Mouse (Mus musculus) heart, adult 8-10 months (tissue): ENCODE data around the gene Isg15. TPM values are rescaled to one million over a fixed set of nuclear protein-coding genes. Genes with fewer than 3 reads are reported as not detected.
A peak's percentile ranks its signal among the peaks of the same experiment; 100 is the strongest.

Experiments used
- DNase-seq: peaks from one replicate; pipeline ENCODE4 v3.0.0; 2022; ENCODE audit warnings: low spot score
- total RNA-seq, 4 experiments: library from RNA; stranded (reverse); gene quantifications; 2 replicates each; pipeline ENCODE4 v1.2.4; 2022

Gene Isg15
- total RNA-seq, 4 experiments from 2014 or later = 1.7 to 2.8 (median 2.0) TPM

DNA sequence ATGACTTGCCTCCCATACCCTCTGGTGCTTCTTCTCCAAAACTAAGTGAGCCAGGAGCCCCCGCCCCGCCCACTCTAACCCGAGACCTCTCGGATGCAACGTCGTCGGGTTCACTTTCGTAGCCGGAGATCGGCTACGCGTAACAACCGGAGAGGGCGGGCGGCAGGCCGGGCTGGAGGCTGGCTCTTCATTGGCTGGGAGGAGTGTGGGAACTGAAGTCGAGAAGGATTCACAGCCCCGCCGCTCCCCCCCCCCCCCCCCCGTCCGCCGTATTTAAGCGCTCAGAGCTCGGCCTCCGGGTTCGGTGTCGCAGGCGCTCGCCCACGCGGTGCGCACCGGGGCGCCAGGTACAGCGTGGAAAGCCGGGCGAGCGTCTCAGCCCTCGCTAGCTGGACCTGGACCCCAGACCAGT lies 2.4 kb upstream of the Isg15 start, which contains the start of gene AW011738:
Gene AW011738 (plus strand): TSS at position 304 of the 412 bp plus-strand sequence.
- DNase-seq = peak; percentile 79

DNA sequence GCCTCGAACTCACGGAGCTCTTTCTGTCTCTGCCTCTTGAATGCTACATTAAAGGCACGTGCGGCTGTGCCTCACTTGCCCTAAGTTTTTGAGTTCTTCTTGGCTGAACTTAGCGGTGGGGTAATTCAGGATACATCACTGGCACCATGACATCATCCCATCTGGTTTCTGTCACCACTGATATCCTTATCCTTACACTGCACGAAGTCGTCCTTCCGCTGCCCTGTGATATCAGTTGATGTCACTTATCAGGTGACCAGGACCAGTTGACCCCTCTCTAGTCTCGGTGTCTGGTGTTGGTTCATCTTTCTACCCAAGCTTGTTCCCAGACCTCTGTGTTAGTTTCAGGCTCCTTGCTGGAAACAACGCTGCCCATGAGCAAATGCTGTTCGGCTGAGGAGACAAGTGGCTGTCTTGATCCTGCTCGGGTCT lies 1.9 kb upstream of the Isg15 start:
- no peak for DNase-seq

DNA sequence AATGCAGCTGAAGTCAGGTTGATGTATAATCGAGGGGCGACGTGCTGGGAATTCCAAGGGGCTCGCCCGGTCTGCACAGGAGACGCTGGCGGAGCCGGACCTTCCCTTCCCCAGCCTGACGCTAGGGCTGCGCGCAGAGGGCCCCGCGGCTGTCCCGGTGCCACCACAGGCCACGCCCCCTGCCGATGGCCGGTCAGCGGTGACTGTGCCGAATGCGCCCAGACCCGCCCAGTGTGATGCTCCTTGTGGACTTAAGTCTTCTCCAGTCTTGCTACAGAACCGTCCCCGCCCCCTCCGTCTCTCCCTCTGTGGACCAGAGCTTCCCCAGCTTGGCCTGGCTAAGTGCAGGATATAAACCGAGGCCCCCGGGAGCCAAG lies 2.8 kb downstream of the Isg15 start:
- peak; percentile 86 for DNase-seq

DNA sequence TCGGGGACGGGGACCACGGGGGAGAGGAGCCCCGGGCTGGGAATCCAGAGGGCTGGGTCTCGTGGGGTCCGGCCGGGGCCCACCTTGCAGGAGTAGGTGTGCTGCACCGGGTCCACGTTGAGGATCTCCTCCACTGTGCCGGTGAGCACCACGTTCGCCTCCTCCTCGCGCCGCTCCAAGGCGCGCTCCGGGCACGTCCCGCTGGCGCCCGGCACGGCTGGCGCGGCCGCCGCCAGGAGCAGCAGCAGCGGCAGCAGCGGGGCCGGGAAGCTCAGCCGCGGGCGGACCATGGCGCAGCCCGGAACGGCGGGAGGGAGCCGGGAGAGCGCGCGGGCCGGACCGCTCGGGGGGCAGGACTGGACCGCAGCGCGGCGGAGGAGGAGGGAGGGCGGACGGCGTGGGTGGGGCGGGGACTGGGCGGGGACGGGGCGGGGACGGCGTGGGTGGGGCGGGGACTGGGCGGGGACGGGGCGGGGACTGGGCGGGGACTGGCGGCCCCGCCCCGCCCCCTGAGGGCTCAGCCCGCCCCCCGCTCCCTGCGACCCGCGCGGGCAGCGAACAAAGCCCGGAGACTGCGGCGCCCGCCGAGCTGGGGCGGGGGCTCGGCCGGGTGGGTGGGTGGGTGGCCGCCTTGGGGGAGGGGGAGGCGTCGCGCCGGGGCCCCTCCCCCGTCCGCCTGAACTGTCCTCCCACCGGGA lies 3.3 kb downstream of the Isg15 start, which contains the start of gene Agrn:
Gene Agrn (minus strand): TSS at position 358 of the 698 bp plus-strand sequence.
- no peak for DNase-seq

DNA sequence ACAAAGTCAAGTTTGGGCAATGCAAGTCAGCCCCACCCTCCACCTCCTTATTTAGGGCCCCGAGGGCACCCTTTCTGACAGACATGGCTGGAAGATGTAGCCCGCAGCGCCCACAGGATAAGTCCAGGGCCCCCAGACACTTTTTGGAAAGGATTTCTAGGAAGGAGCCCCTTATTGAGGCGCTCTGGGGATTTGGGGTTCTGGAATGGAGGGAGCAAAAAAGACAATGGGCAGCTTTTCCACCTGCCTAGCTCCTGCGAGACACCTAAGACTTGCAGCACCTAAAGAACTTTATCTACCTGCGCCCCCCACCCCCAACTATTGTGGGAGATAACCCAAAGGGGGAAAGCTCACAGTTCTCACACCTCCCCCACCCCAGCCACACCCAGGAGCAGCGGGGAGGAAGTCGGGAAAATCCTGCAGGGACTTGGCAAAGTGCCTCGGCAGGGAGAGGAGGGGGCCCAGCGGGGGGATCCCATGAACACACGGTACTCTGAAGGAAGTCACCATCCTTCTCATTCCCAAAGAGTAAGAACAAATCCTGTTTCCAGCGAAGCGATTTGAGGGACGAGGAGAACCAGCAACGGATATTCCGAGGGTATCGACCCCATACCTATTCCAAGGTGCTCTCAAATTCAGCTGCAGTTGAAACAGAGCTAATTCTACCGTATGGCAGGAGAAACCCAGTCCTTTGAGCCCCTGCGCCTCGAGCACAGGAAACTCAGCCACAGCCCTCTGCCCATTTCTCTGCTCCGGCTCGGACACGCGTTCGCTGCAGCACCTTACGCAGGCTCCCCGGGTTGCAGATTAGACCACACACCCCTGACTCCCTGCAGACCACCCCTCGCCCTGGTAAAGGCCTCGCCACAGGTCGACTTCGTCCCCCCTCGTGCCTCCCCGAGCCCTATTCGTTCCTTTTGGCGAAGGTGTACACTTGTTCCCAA lies 4.4 kb downstream of the Isg15 start:
- DNase-seq = no peak

DNA sequence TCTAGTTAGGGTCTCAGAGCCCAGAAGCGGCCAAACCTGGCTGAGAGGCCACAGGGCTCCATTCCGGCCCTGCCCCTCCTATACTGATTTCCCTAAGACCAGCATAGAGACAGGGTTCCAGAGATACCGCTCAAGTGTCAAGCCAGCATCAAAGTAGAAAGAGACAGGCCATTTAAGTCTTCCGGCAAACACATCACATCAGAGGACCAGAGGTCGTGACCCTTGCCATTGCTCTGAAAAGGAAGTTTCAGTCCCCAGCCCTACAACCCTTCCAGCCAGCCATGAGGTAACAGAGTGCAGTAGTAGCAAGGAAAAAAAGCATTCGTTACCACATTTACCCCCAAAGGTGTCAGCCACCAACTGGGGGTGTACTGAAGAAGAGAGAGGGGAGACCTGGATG lies 6.3 kb downstream of the Isg15 start:
- DNase-seq = no peak

DNA sequence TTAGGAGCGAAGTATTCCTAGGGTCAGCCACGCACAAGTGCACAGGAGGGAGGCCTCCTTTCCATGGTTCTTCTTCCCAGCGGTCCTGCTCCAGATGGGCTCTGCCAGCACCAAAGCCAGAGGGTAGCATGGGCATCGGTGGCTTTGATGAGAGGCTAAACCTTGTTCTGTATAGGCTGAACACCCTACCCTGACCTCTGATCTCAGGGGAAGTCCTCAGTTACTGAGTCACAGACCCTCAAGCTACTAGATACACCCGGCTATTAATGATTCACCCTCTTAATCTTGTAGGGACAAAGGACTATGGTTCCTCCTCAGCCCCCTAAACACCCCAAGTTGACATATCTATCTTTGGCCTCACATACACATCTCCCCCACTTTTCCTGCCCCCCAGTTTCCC lies 6.7 kb downstream of the Isg15 start:
- no peak for DNase-seq

DNA sequence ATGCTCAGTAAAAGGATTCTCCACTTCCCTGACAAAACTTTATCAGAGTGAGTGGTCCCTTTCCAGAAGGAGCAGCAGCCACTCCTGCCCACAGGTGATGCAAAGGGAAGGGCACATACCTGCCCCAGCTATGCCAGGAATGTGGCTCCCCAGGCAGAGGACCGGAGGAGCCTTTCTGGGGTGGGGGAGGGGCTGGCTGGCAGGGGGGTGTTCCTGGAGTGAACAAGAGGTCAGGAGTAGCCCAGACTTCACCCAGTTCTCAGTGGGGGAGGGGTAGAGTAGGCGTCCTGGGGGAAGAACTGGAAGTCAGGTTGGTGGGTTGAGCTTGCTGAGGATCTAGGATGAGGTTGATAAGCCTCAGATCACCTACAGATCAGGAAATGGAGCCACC lies 7.4 kb downstream of the Isg15 start:
- DNase-seq = no peak

DNA sequence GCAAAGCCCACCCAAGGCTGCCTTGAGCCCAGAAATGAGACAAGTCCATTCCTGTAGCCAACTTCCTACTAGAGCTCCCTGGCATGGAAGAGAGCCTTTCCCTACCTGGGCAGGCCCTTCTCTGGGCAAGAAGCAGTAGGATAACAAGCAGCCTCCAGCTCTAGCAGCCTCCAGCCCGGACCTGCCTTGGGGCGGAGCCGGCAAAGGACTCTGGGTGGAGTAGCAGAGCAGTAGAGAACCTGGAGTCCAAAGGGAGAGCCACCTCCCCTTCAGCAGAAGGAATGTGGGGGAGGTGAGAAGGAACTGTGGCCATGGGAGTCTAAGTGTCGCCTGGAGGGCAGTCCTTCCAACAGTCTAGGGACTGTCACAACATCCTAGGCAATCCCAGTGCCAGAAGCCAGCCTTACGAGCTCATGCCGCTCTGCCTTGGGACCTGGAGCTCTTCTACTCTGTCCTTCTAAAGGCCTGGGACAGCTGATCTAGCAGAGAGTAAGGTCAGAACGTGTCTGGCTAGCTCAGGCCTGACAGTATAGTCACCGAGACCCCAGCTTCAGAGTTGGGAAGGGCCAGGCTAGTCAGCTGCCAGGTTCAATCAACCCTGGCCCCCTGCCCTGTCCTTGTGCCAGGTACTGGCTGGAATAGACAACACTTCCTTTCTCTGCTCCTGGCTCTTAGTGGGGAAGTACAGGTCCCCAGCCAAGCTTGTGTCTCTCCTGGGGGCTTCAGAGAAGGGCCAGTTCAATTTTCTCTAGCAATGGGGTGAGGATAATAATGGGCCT lies 8.0 kb downstream of the Isg15 start:
- no peak for DNase-seq

DNA sequence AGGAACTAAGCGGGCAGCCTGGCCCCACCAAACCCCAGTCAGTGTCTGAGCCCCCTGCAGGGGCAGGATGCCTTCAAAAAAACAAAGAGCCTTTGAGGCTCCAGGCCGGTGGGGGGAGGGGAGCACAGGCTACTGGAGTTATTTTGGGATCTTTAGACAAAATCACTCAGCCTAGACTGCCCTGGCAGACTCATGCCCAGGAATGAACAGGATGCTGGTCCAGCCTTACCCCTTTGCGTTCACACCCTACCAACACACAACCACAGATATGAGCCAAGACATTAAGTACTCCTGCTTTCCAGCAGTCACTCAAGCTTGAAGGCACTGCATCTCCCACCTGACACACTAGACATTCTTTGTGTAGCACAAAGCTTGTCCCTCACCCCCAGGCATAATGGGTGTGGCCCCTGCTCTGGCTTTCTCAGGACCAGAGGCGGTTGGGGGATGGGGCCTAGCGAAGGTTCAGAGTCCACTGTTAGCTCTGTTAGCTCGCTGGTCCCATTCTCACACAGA lies 11.8 kb downstream of the Isg15 start:
- DNase-seq = no peak

DNA sequence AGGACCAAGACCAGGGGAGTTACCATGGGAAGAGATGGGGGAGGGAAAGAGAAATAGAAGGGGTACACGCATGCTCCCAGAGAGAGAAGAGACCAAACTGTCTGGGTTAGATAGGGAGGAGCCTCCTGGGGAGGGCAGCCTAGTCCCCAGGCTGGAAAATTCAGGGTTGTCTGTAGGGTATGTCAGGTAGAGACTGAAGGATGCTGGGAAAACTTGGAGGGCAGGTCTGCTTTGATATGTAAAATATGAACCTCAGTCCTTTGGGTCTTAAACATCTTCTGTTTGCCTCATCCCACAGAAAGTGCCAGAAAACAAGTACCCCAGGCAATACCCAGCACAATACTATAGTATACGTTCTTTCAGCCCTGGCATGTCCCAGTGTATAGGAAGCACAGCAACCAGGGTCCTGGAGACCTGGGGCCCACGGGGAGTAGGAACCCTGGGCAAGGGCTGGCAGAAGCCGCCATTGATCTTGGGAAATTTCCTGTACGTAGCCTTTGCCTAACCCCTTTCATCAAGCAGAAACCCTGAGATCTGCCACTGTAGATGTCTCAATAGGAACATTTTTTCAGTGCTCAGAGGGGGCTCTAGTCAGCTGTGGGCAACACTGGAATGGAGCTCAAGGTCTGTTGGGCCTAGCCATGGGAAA lies 12.3 kb downstream of the Isg15 start:
- no peak for DNase-seq

DNA sequence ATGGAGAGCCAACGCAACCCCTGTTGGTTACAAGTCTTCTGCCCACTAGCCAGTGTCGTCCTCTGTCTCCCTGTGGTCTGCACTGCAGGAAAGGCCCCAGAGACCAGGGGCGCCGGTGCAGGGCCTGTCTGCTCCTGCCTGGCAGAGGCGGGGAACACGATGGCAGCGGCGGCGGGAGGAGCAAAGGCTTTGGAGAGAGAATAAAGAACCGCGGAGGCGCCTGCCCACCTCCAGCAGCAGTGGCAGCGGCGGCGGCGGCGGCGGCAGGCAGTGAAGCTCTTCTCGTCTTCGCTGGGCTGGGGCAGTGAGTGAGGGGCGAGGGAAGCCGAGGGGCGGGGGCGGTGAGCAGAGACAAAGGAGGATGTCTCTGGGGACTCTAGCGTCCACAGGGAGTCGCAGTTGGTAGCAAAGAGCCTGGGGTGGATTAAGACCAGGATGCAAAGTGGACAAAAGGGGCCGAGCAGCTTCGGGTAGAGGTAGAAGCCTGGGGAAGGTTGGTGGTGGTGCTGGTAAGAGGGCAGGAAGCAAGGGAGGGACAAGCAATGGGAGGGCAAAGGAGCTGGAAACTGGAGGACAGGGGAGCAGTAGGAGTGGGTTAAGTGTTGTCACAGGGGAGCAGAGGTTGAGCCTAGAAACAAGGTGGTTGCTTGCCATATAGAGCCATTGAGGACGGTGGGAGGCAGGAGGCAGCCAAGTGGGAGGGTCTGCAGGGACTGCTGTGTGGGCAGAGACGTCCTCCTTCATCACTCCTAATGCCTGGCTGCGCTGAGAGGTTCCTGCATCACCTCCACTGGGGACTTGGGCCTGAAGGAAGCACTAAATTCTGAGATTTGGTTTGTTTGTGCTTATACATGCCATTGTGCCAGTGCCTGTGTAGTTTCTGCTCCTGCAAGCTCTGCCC lies 14.4 kb downstream of the Isg15 start:
- DNase-seq = no peak

DNA sequence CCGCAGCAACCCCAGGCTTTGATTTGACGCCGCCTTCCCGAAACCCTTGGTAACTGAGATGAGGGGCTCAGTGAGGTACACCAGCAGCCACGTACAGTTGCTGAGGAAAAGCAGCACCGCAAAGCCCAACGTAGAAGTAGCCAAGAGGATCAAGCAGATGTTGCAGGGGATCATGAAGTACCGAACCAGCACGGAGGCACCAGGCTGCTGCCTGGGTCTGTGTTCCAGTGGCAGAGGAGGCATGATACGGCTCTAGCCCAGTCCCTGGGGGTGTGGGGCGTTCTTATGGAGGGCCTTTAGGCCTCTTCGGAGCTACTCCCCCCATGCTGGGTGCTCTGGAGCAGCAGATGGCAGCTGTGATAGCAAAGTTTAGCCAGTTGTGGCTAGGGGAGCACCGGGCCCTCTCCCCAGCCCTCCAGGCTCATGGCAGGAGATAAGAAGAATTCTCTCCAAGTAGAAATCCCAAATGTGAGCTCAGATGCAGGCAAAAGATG lies 15.1 kb downstream of the Isg15 start:
- DNase-seq = no peak

DNA sequence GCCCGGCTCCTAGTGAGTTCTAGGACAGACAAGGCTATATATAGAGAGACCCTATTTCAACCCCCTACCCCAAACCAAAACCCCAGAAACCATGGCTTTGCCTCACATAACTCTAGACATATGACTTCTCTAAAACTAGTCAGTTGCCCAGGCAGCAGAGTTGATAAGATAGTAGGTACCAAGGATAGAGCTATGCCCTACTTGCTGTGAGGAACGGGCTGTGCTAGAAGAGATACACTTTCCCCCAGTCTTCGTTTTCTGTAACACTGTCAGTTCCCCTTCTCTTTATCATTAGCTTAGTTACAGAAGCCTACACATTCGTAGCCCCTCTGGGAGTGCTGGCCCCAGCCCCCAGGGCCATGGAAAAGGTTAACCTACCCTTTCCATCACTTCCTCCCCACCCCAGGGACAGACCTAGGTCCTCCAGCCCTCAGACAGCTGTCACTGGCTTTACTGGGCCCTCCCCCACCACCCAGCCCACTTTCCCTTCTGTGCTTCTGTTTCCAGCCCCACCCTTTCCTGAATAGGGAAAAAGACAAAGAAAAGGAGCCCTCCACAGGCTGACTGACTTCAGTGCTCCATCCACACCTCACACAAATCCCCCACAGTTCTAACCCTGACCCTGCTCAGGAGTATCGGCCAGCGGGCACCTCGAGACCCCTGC lies 16.2 kb downstream of the Isg15 start:
- no peak for DNase-seq

DNA sequence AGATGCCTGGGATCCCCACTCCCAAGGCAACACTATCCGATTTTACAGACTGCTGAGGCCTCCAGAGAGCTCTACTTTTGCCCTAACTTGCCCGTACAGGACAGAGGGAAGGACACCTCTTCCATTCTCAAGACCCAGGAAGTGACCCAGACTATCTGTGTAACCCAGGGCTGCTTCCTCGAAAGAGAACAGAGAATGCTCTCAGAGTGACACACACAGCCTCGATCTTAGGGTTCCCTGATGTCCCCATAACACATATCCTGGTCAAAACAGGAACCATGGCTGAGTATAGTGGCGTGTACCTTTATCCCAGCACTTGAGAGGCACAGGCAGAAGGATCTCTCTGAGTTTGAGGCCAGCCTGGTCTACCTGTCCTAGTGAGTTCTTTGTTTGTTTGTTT lies 16.9 kb downstream of the Isg15 start:
- DNase-seq = no peak

DNA sequence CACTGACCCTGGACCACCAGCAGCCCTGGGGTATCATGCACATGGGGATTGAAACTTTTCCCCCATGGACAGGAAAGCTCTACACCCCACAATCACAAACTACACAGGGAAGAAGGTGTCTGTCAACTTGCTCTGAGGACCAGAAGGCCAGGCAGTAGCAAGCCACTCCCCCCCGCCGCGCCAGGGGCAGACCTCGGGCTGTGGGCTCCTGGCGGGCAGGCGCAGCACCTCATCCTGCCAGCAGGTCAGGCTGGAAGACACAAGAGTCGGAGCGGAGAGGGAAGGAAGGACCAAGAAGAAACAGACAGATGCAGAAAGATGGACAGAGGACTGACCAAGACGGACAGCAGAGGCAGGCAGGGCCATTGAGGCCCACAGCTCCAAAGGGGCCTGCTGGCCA lies 23.0 kb downstream of the Isg15 start:
- no peak for DNase-seq

DNA sequence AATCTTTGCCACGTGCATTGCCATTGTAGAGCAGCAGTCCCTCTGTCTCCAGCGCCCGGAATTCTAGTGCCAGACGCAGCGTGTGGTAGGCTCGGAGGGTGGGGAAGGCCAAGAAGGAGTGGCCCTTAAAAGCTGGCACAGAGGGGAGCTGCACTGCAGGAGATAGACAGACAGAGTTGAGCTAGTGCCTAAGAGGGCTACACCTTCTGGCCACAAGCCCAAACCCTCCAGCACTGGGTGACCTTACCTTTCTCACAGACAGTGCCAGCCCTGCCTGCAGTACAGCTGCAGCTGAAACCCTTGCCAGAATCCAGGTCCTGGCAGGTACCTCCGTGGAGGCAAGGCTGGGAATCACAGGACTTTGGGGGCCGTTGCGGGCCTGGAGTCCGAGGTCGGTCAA lies 28.8 kb downstream of the Isg15 start:
- peak; percentile 66 for DNase-seq

DNA sequence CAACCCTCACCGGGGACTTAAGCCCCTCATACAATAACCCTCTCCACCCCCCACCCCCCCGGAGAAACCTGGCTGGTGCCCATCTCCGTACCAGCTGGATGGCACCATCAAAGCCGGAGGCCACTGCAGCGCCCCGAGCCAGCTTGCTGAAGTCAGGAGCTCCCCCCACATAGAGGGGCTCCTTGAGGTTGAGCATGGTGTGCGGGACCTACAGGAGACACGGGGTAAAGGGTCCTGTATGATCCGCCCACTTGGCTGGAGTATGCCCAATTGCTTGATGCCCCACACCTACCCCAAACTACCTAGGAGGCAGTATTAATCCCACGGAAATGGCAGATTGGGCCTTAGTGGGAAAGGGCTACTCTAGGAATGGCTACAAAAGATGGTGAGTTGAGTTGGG lies 31.5 kb downstream of the Isg15 start:
- no peak for DNase-seq

DNA sequence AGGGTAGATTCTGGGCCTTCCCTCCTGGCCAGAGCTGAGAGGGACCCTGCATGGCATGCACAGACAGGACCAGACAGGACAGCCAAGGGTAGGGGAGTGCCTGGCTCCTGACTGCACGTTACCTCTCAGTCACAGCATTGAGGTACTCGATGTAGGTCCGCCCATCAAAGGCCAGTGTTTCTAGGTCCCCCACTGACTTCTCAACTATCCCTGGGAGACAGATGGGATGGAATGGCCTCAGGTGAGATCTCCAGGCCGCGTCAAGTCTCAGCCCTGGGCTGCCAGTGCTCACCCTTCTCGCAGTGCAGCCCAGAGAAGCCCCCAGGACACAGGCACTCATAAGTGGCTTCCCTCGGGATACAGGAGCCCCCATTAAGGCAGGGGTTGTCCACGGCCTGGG lies 32.0 kb downstream of the Isg15 start:
- no peak for DNase-seq
